Comparison of ENCODE assay signal across 8 mouse cellular contexts in the genomic region with DNA sequence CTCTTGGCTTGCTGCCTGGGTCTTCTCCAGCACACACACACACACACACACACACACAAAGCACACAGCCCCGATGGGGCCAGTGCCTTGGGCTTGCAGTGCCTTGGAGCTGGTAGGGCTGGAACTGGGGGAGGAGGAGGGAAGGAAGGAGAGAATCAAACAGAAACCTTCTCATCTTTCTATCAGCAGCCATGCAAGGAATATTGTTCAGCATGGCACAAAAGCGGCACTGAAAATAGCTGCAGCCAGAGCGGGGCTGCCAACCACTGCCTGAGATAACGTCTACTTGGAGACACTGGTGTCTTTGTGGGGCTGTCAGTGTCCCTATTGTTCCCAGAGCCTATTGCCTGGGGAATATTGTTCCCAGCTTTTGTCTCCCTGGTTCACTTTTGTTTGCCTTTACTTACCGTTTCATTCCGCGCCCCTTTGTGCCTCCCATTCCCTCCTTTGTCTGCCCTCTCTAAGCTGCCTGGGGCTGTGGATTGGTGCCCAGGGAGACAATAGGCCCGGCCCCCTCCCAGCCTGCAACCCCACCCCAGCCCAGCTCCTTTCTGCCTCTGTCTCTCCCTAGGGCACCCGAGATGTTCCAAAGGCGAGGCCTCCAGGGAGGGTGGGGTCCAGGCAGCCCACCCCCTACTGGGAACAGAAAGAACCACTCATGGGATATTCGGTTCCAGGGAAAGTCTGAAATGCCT.
DNase-seq lines count a peak whose midpoint lies in the region; ATAC-seq and TF ChIP-seq lines count a peak whose summit lies in the region.

No protein-coding gene starts in this region.

- WGBS in forebrain, postnatal 0 days = 1% methylated on average over 11 of the region's 11 CpGs
- WGBS in hindbrain, embryonic 16.5 days = under 1% methylated on average over 11 of the region's 11 CpGs
- 9% methylated on average over 11 of the region's 11 CpGs for WGBS in stomach, embryonic 14.5 days

- H3K27me3 ChIP-seq in forebrain, postnatal 0 days (ENCODE audit: insufficient read depth, low read length) = no peaks in the 10 kb centered on the region
- no peaks in the 10 kb centered on the region for H3K27me3 ChIP-seq in hindbrain, embryonic 16.5 days (replicated peaks; ENCODE audit: control insufficient read depth, insufficient read depth, low read length)
- no peaks in the 10 kb centered on the region for H3K27me3 ChIP-seq in stomach, embryonic 14.5 days (ENCODE audit: control insufficient read depth, insufficient read depth, low read length)

- peak; percentile 31; the same call in 1 of the 2 replicates for TF ChIP-seq CTCF in forebrain, postnatal 0 days (IDR thresholded peaks at IDR 0.05; ENCODE audit: low read depth)

- H3K4me2 ChIP-seq in forebrain, postnatal 0 days (ENCODE audit: low read depth) = peak overlapping the region; percentile 73
- peak overlapping the region; percentile 78 for H3K4me2 ChIP-seq in hindbrain, embryonic 16.5 days (ENCODE audit: low read length)
- H3K4me2 ChIP-seq in stomach, embryonic 14.5 days (replicated peaks; ENCODE audit: low read depth, low read length) = peak overlapping the region; percentile 88

- no peaks in the 10 kb centered on the region for H3K36me3 ChIP-seq in forebrain, postnatal 0 days (ENCODE audit: insufficient read depth)
- H3K36me3 ChIP-seq in hindbrain, embryonic 16.5 days (ENCODE audit: control insufficient read depth, insufficient read depth, low read length) = no peaks in the 10 kb centered on the region
- H3K36me3 ChIP-seq in stomach, embryonic 14.5 days (ENCODE audit: control insufficient read depth, insufficient read depth, low read length) = no peaks in the 10 kb centered on the region

- DNase-seq in gastrocnemius, postnatal 10 days = peak; percentile 16
- no peak for DNase-seq in gastrocnemius, adult 8-10 months (ENCODE audit: low spot score in 2 of 2)
- DNase-seq in forebrain, postnatal 0 days = peak; percentile 82
- DNase-seq in left cerebral cortex, postnatal 25 days (ENCODE audit: low spot score in 2 of 2) = peak; percentile 10 to 49
- DNase-seq in adipocyte (ENCODE audit: low spot score) = no peak

- H3K4me3 ChIP-seq in forebrain, postnatal 0 days (ENCODE audit: low read depth, low read length) = peak overlapping the region; percentile 32
- H3K4me3 ChIP-seq in hindbrain, embryonic 16.5 days (ENCODE audit: low read length) = peak overlapping the region; percentile 37
- peak overlapping the region; percentile 33 for H3K4me3 ChIP-seq in stomach, embryonic 14.5 days (ENCODE audit: low read depth, low read length)

- H3K9ac ChIP-seq in forebrain, postnatal 0 days = peak overlapping the region; percentile 69
- H3K9ac ChIP-seq in hindbrain, embryonic 16.5 days (ENCODE audit: low read depth, low read length) = peak overlapping the region; percentile 66
- H3K9ac ChIP-seq in stomach, embryonic 14.5 days (replicated peaks; ENCODE audit: low read depth, low read length) = peak overlapping the region; percentile 42; the same call in 1 of the 2 replicates

- peak overlapping the region; percentile 93 for H3K27ac ChIP-seq in forebrain, postnatal 0 days (ENCODE audit: low read depth, low read length)
- H3K27ac ChIP-seq in hindbrain, embryonic 16.5 days (ENCODE audit: low read depth, low read length) = peak overlapping the region; percentile 87
- peak overlapping the region; percentile 83 for H3K27ac ChIP-seq in stomach, embryonic 14.5 days (ENCODE audit: low read length)

- H3K4me1 ChIP-seq in forebrain, postnatal 0 days (ENCODE audit: insufficient read depth) = peaks cover 21% of the 10 kb centered on the region
- H3K4me1 ChIP-seq in hindbrain, embryonic 16.5 days (ENCODE audit: control insufficient read depth, insufficient read depth, low read depth, low read length) = peaks cover 20% of the 10 kb centered on the region
- peaks cover 17% of the 10 kb centered on the region for H3K4me1 ChIP-seq in stomach, embryonic 14.5 days (ENCODE audit: control insufficient read depth, insufficient read depth, low read length)

- intact Hi-C loops in left cerebral cortex, postnatal 25 days (cut with DNase I) = loop anchor here (2.0 to 5.0 kb wide), 3 partner anchors 45 to 105 kb away; no protein-coding TSS in a partner anchor

- ATAC-seq in forebrain, postnatal 0 days = peak; percentile 93
- peak; percentile 84 for ATAC-seq in hindbrain, embryonic 16.5 days
- 0 out of 2 replicates have a peak, but pooled peaks have one; percentile 26 for ATAC-seq in megakaryocyte-erythroid progenitor cell, adult 5-6 weeks (replicated peaks; ENCODE audit: low FRiP score, low TSS enrichment, poor library complexity, severe bottlenecking)
- peak; percentile 57 for ATAC-seq in stomach, embryonic 14.5 days (ENCODE audit: insufficient number of reproducible peaks, insufficient read depth, low FRiP score, low read depth)

- no peaks in the 10 kb centered on the region for H3K9me3 ChIP-seq in forebrain, postnatal 0 days (ENCODE audit: low read length)
- no peaks in the 10 kb centered on the region for H3K9me3 ChIP-seq in hindbrain, embryonic 16.5 days (ENCODE audit: control insufficient read depth, low read length)
- no peaks in the 10 kb centered on the region for H3K9me3 ChIP-seq in stomach, embryonic 14.5 days (ENCODE audit: control insufficient read depth, low read depth, low read length)

Comparison
In these comparisons a context has a peak if more than half of its experiments do, and no peak if none do; other contexts are left out.
1. DNase-seq: peak in gastrocnemius, postnatal 10 days (single experiment), forebrain, postnatal 0 days (single experiment) and left cerebral cortex, postnatal 25 days (2 of 2); none in gastrocnemius, adult 8-10 months (0 of 2) and adipocyte (single experiment).
2. ATAC-seq: peak in every context shown above with its lines; median percentile 93 in forebrain, postnatal 0 days; 84 in hindbrain, embryonic 16.5 days; 57 in stomach, embryonic 14.5 days; 26 in megakaryocyte-erythroid progenitor cell, adult 5-6 weeks.
3. Peak in every context shown above with its lines, with median percentiles within 50 percentile points of each other: H3K27ac ChIP-seq, H3K4me2 ChIP-seq, H3K4me3 ChIP-seq and H3K9ac ChIP-seq.